Mouse (Mus musculus) CH12.LX (cell line): ENCODE data around the gene Usp7. TPM values are rescaled to one million over a fixed set of nuclear protein-coding genes. Genes with fewer than 3 reads are reported as not detected.

ENCODE experiments used
- DNase-seq: peaks from one replicate; pipeline ENCODE4 v3.0.0-alpha.2; 2013; ENCODE audit errors: extremely low read depth
- H3K27ac ChIP-seq: 2 replicates; pipeline ENCODE4 v1.5.1; 2012; ENCODE audit warnings: low read depth, mild to moderate bottlenecking, control low read depth, moderate library complexity; ENCODE audit not compliant: insufficient read depth
- H3K27me3 ChIP-seq: replicated peaks from 2 replicates; pipeline ENCODE3; 2012; ENCODE audit warnings: inconsistent platforms
- H3K36me3 ChIP-seq, 2 experiments: replicated peaks in 1 of 2; 2 replicates each; pipeline versions ENCODE3 to v1.6.1; 2012; ENCODE audit warnings: inconsistent platforms in 1 of 2, low read length in 1 of 2, mild to moderate bottlenecking in 1 of 2, mixed read lengths in 1 of 2, moderate library complexity in 1 of 2; ENCODE audit not compliant: control insufficient read depth in 1 of 2, insufficient read depth in 1 of 2
- H3K4me1 ChIP-seq, 2 experiments: 2 replicates each; pipeline ENCODE4 v1.6.1; 2012; ENCODE audit warnings: inconsistent platforms in 1 of 2, moderate library complexity in 1 of 2; ENCODE audit not compliant: insufficient read depth in 2 of 2, control insufficient read depth in 1 of 2
- H3K4me2 ChIP-seq: 2 replicates; pipeline ENCODE4 v1.6.1; 2012; ENCODE audit warnings: low read depth, mild to moderate bottlenecking, control low read depth; ENCODE audit not compliant: poor library complexity, insufficient read depth, severe bottlenecking
- H3K4me3 ChIP-seq, 3 experiments: fragments of 150-350 bp in 1 of 3; sonication (generic) in 1 of 3; replicated peaks in 1 of 3; 2 replicates each; pipeline versions ENCODE3 to v1.5.1; 2011 to 2012; ENCODE audit warnings: low read depth in 2 of 3, low read length in 2 of 3, mild to moderate bottlenecking in 2 of 3, moderate library complexity in 2 of 3, control low read depth in 1 of 3, improper control_type of control experiment in 1 of 3, inconsistent platforms in 1 of 3, mixed read lengths in 1 of 3; ENCODE audit not compliant: poor library complexity in 1 of 3
- H3K79me2 ChIP-seq: replicated peaks from 2 replicates; pipeline ENCODE4 v1.6.1; 2012; ENCODE audit warnings: mild to moderate bottlenecking, moderate library complexity; ENCODE audit not compliant: control insufficient read depth, poor library complexity, insufficient read depth, severe bottlenecking; ENCODE audit errors: extremely low read depth
- H3K9ac ChIP-seq: 2 replicates; pipeline ENCODE4 v1.6.1; 2012; ENCODE audit warnings: low read depth, mild to moderate bottlenecking, control low read depth, moderate library complexity; ENCODE audit not compliant: insufficient read depth
- H3K9me3 ChIP-seq: replicated peaks from 2 replicates; pipeline ENCODE3; 2012; ENCODE audit warnings: low read length, inconsistent platforms, mixed read lengths
- BHLHE40 ChIP-seq: IDR thresholded peaks from 2 replicates; pipeline ENCODE4 v1.6.1; 2011; ENCODE audit warnings: mild to moderate bottlenecking, low read depth, low read length, improper control_type of control experiment
- CHD1 ChIP-seq: IDR thresholded peaks from 2 replicates; pipeline ENCODE4 v1.6.1; 2012; ENCODE audit warnings: low read depth, low read length, improper control_type of control experiment, inconsistent platforms
- CHD2 ChIP-seq: IDR thresholded peaks from 2 replicates; pipeline ENCODE4 v1.6.1; 2011; ENCODE audit warnings: low read length, improper control_type of control experiment
- ELF1 ChIP-seq: IDR thresholded peaks from 2 replicates; pipeline ENCODE4 v1.6.1; 2014; ENCODE audit warnings: low read depth, mild to moderate bottlenecking, inconsistent platforms, low read length, improper control_type of control experiment
- EP300 ChIP-seq: IDR thresholded peaks from 2 replicates; pipeline ENCODE4 v1.6.1; 2011; ENCODE audit warnings: low read length, improper control_type of control experiment
- ETS1 ChIP-seq: conservative IDR thresholded peaks from 2 replicates; pipeline ENCODE4 v1.6.1; 2012; ENCODE audit warnings: low read depth, mild to moderate bottlenecking, inconsistent platforms, low read length, improper control_type of control experiment, moderate library complexity
- GABPA ChIP-seq: IDR thresholded peaks from 2 replicates; pipeline ENCODE4 v1.6.1; 2012; ENCODE audit warnings: low read depth, low read length, improper control_type of control experiment, inconsistent platforms; ENCODE audit not compliant: insufficient replicate concordance
- HCFC1 ChIP-seq: IDR thresholded peaks from 2 replicates; pipeline ENCODE4 v1.6.1; 2012; ENCODE audit warnings: low read depth, mild to moderate bottlenecking, inconsistent platforms, low read length, improper control_type of control experiment
- IRF4 ChIP-seq: IDR thresholded peaks from 2 replicates; pipeline ENCODE4 v1.6.1; 2014; ENCODE audit warnings: low read depth, mild to moderate bottlenecking, inconsistent platforms, low read length, improper control_type of control experiment
- JUND ChIP-seq: conservative IDR thresholded peaks from 2 replicates; pipeline ENCODE4 v1.6.1; 2011; ENCODE audit warnings: low read depth, low read length, improper control_type of control experiment
- MAFK ChIP-seq: IDR thresholded peaks from 2 replicates; pipeline ENCODE4 v1.6.1; 2011; ENCODE audit warnings: low read length, improper control_type of control experiment; ENCODE audit not compliant: insufficient replicate concordance
- MAX ChIP-seq: IDR thresholded peaks from 2 replicates; pipeline ENCODE4 v1.6.1; 2011; ENCODE audit warnings: low read length, improper control_type of control experiment
- MEF2A ChIP-seq: IDR thresholded peaks from 2 replicates; pipeline ENCODE4 v1.6.1; 2014; ENCODE audit warnings: low read depth, mild to moderate bottlenecking, inconsistent platforms, low read length, improper control_type of control experiment, borderline replicate concordance
- NELFE ChIP-seq: IDR thresholded peaks from 2 replicates; pipeline ENCODE4 v1.6.1; 2011; ENCODE audit warnings: low read depth, low read length, improper control_type of control experiment
- NRF1 ChIP-seq: IDR thresholded peaks from 2 replicates; pipeline ENCODE4 v1.6.1; 2014; ENCODE audit warnings: low read depth, mild to moderate bottlenecking, inconsistent platforms, low read length, improper control_type of control experiment, moderate library complexity
- PAX5 ChIP-seq: IDR thresholded peaks from 2 replicates; pipeline ENCODE4 v1.6.1; 2012; ENCODE audit warnings: low read length, inconsistent platforms, mixed read lengths
- POLR2AphosphoS2 ChIP-seq: IDR thresholded peaks from 2 replicates; pipeline ENCODE4 v1.6.1; 2011; ENCODE audit warnings: low read depth, low read length, improper control_type of control experiment
- RAD21 ChIP-seq: IDR thresholded peaks from 2 replicates; pipeline ENCODE4 v1.6.1; 2011; ENCODE audit warnings: low read depth, mild to moderate bottlenecking, low read length, improper control_type of control experiment, moderate library complexity
- RCOR1 ChIP-seq: conservative IDR thresholded peaks from 2 replicates; pipeline ENCODE4 v1.6.1; 2012; ENCODE audit warnings: low read depth, mild to moderate bottlenecking, inconsistent platforms, low read length, improper control_type of control experiment
- SIN3A ChIP-seq: IDR thresholded peaks from 2 replicates; pipeline ENCODE4 v1.6.1; 2012; ENCODE audit warnings: low read length, improper control_type of control experiment, inconsistent platforms
- SMC3 ChIP-seq: IDR thresholded peaks from 2 replicates; pipeline ENCODE4 v1.6.1; 2011; ENCODE audit warnings: low read depth, low read length, improper control_type of control experiment
- TBP ChIP-seq: conservative IDR thresholded peaks from 2 replicates; pipeline ENCODE4 v1.6.1; 2011; ENCODE audit warnings: low read depth, low read length, improper control_type of control experiment
- TCF12 ChIP-seq: IDR thresholded peaks from 2 replicates; pipeline ENCODE4 v1.6.1; 2014; ENCODE audit warnings: low read depth, mild to moderate bottlenecking, inconsistent platforms, low read length, improper control_type of control experiment
- UBTF ChIP-seq: IDR thresholded peaks from 2 replicates; pipeline ENCODE4 v1.6.1; 2012; ENCODE audit warnings: low read depth, mild to moderate bottlenecking, inconsistent platforms, low read length, improper control_type of control experiment, moderate library complexity
- ZC3H11A ChIP-seq: IDR thresholded peaks from 2 replicates; pipeline ENCODE4 v1.6.1; 2012; ENCODE audit warnings: low read depth, mild to moderate bottlenecking, inconsistent platforms, low read length, improper control_type of control experiment
- ZKSCAN1 ChIP-seq: IDR thresholded peaks from 2 replicates; pipeline ENCODE4 v1.6.1; 2012; ENCODE audit warnings: low read depth, inconsistent platforms, low read length, improper control_type of control experiment, borderline replicate concordance
- ZMIZ1 ChIP-seq: IDR thresholded peaks from 2 replicates; pipeline ENCODE4 v1.6.1; 2012; ENCODE audit warnings: low read depth, mild to moderate bottlenecking, inconsistent platforms, low read length, improper control_type of control experiment
- ZNF384 ChIP-seq: IDR thresholded peaks from 2 replicates; pipeline ENCODE4 v1.6.1; 2012; ENCODE audit warnings: low read depth, low read length, improper control_type of control experiment, inconsistent platforms
- dilution Hi-C: fragments of 300-500 bp; cut with MboI; formaldehyde crosslinking; loops from 2 replicates; pipeline ENCODE4 v1.14.3; 2020; ENCODE audit warnings: low sequenced_read_pairs; ENCODE audit not compliant: extremely low pct_unique_long_range_greater_than_20kb, extremely low pct_ligation_motif_present
- in situ Hi-C: fragments of 300-500 bp; cut with MboI; formaldehyde crosslinking; loops from 3 replicates; pipeline ENCODE4 v1.14.3; 2019; ENCODE audit warnings: low sequenced_read_pairs, low pct_ligation_motif_present, low pct_unique_long_range_greater_than_20kb, mixed read lengths
- polyA plus RNA-seq: library from polyadenylated mRNA; unstranded; fragments of >175 nt; gene quantifications from 2 replicates; pipeline ENCODE4 v1.2.1, GENCODE M21; 2012; ENCODE audit warnings: low read depth; ENCODE audit not compliant: insufficient read length
- total RNA-seq, 2 experiments: library from RNA; depleted of rRNA; stranded (reverse); fragments of 300-350 nt in 1 of 2; fragments of >200 nt in 1 of 2; gene quantifications; 2 replicates each; pipeline ENCODE4 v1.2.3; 2012 to 2014

The Usp7 gene
- total and polyA plus RNA-seq, 3 experiments, result 113 to 169 (median 143) TPM

DNA sequence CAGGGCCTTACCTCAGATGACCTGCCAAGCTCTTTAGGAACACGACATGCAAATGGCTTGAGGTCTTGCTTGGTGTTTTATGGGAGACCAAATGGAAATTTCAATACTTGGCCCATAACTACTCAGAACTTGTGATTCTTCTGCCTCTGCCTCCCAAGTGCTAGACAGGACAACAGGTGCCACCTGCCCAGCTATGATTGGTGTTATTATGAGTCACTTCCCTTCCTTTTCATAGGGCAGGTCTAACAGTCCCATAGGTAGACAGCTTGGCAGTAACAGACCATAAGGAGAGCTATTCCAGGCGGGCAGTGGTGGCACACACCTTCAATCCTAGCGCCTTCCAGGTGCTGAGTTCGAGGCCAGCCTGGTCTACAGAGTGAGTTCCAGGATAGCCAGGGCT, 58.5 kb downstream of the Usp7 start:
- no peak for DNase-seq
- in situ Hi-C loops, result no loop called here
- TF ChIP-seq ZC3H11A (no peak), ZKSCAN1 (no peak), ELF1 (no peak), SMC3 (no peak), NELFE (no peak), POLR2AphosphoS2 (no peak), CHD1 (no peak), UBTF (no peak), MAFK (no peak), BHLHE40 (no peak), NRF1 (no peak), PAX5 (no peak), JUND (peak; percentile 46; the same call in 1 of the 2 replicates), TCF12 (peak; percentile 33; the same call in 1 of the 2 replicates), CHD2 (no peak), ZNF384 (no peak), MAX (no peak), EP300 (peak; percentile 61), SIN3A (0 out of 2 replicates have a peak, but pooled peaks have one; percentile 33), HCFC1 (no peak), RAD21 (no peak), TBP (no peak), RCOR1 (peak; percentile 49; the same call in 1 of the 2 replicates), GABPA (no peak), ZMIZ1 (no peak), ETS1 (no peak), IRF4 (peak; percentile 46; the same call in 1 of the 2 replicates), MEF2A (0 out of 2 replicates have a peak, but pooled peaks have one; percentile 24)
- TF ChIP-seq, all 38 proteins: peak for 7
- Histone ChIP-seq H3K27me3 (no peaks in the 10 kb centered on the region), H3K9ac (no peak overlapping the region), H3K9me3 (no peaks in the 10 kb centered on the region), H3K27ac (no peak overlapping the region), H3K4me3 (no peak overlapping the region), H3K36me3 (peaks cover 10 to 62% of the 10 kb centered on the region in 2 experiments), H3K79me2 (peaks cover 97% of the 10 kb centered on the region), H3K4me1 (peaks cover 31 to 72% of the 10 kb centered on the region in 2 experiments), H3K4me2 (no peak overlapping the region)
- dilution Hi-C loops, result no loop called here
